Mouse (Mus musculus) heart, postnatal 0 days (tissue): ENCODE results near the gene Il19.

Source experiments
- CTCF ChIP-seq: IDR thresholded peaks from 2 replicates; pipeline ENCODE4 v1.5.1; 2016; ENCODE audit warnings: antibody characterized with exemption, control low read depth, low read depth
- EP300 ChIP-seq: IDR thresholded peaks from 2 replicates; pipeline ENCODE4 v1.6.1; 2016; ENCODE audit warnings: antibody characterized with exemption, low read depth

DNA sequence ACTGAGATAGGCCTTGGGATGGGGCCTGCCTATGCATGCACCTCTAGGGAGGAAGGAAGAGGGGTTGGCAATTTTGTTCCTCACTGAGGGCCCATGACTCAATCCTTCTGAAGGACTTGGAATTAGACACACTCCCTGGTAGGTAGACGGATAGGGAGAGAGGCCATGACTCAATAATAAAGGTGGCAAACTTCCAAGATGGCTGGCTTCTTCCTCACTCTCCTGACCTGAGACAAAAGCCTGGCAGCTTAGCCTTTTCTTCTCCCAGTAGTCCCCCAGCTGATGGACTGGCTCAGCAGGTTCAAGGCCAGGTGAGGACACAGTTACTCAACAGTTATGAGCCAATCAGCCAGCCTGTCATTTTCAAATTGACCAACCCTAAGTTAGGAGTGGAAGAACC, 47.5 kb downstream of the Il19 start:
- TF ChIP-seq CTCF (no peak), EP300 (no peak)
